Mouse (Mus musculus): ENCODE results near the gene Cyb561d1.
"Not testable (repeated sequence)": the region's sequence is repeated elsewhere in the genome, so short reads cannot be mapped to it uniquely, and the experiment has no call there.

Gene Cyb561d1

GRCm38 (mm10) chr3:108200329-108201323 is at the start of gene Cyb561d1:
Cyb561d1 (minus strand) TSS chr3:108201212.
- DNase-seq (ENCODE audit: low spot score in 2 of 2) = peak; percentile 92 to 97

DNA sequence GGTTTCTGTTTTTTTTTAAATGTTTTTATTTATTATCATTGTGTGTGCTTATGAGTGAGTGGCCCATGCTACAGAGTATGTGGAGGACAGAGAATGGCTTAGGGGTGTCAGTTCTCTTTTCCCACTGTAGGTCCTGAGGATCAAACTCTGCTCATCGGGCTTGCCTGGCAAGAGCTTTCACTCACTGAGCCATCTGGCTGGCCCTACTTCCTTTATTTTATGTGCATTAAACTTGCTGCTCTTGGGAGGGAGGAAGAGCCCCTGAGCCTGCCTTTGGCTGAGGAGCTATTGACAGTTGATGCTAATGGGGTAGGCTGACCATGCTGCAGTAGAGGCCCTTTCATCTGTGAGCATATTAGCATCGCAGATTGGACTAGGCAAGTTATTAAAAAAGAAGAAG is 45.8 kb upstream of the Cyb561d1 start:
- DNase-seq (ENCODE audit: low spot score in 2 of 2) = no peak

GRCm38 (mm10) chr3:108241243-108241839 is 40.3 kb upstream of the Cyb561d1 start:
- no peak for DNase-seq (ENCODE audit: low spot score in 2 of 2)

DNA sequence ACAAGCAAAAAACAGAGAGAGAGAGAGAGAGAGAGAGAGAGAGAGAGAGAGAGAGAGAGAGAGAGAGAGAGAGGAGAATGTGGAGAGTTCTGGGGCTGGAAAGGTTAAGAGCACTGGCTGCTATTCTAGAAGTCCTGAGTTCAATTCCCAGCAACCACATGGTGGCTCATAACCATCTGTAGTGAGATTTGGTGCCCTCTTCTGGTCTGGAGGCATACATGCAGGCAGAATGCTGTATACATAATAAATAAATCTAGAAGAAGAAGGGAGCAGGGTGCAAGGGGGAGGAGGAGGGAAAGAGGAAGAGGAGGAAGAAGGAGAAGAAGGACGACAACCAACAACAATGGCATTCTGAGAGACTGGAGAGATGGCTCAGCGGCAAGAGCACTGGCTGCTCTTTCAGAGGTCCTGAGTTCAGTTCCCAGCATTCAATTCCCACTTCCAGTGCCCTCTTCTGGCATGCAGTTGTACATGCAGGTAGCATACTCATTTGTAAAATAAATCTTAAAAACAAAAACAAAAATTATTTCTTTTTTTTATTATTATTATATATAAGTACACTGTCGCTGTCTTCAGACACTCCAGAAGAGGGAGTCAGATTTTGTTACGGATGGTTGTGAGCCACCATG is 36.6 kb upstream of the Cyb561d1 start:
- DNase-seq (ENCODE audit: low spot score in 2 of 2) = not testable (repeated sequence)

DNA sequence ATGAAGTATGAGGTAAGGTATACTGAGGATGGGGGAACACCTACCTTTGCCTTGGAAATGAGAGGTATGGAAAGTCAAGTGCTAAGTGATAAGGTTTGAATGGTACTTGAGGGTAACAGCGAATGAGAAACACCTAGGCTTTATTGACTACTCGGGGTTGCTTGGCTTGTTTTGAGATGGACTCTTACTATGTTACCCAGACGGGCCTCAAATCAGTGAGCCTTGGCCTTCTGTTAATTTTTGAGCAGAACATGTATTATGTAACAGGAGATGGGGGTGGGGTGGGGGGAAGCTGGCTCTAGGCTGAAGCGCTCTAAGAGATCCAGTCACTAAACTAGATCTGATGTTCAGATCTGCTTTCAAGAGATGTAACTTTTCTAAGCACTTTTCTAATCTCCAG is 30.6 kb upstream of the Cyb561d1 start:
- no peak for DNase-seq (ENCODE audit: low spot score in 2 of 2)

DNA sequence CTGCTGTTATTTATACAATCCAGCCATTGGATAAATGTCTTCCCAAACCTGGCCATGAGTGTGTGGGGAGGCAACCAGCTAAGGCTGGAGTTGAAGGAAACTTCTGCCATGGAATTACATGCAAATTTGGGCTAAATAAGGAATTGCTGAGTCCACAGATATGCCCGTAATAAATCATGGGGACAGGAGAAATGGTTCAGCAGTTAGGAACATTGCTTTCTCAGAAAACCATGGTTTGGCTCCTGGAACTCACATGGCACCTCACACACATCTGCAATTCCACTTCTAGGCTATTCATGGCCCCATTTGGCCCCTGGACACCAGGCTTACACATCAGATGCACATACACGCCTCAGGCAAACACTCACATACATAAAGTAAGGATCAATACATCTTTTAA is 26.5 kb upstream of the Cyb561d1 start:
- no peak for DNase-seq (ENCODE audit: low spot score in 2 of 2)

DNA sequence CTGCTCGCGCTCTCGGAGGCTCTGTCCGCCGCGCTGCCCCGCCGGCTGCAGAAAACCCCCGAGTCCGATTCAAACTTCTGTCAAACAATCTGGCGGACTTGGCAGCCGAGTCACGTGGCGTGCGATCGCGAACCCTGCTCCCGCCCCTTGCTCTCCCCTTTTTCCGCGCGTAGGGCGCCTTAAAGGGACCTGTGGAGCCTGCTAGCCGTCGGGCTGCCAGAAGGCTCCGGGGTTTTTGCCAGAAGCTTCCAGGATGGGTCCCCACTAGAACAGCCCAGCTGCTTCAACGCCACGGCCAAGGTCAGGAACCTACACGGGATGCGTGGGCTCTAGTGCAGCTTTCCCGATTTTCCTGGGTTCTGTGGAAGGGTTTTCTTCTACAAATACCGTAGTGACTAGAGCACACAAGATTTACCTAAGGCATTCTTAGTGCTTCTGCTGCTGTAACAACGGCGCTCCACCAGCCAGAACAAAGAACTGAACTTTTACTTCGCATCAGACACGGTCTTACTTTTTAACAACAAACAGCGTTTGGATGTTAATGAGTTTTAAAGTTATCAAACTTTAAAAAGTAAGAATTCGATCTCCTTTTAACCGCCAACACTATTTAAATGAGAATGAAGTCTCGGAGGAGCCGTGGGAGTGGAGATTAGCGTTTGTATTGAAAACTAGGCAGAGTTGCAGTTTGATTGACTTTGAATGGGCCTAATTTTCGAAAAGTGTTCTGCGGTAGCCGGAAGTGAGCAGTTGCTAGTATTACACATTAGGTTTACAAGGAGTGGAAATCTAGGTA is 25.7 kb upstream of the Cyb561d1 start, which contains the start of gene Sypl2:
Gene Sypl2 (minus strand): TSS at position 91 of the 793 bp plus-strand sequence.
- DNase-seq (ENCODE audit: low spot score in 2 of 2) = peak in 1 of 2 experiments; percentile 35

GRCm38 (mm10) chr3:108225711-108226557 is 24.9 kb upstream of the Cyb561d1 start:
- DNase-seq (ENCODE audit: low spot score in 2 of 2) = peak in 1 of 2 experiments; percentile 38

- DNase-seq (ENCODE audit: low spot score in 2 of 2) = no peak
Observed at GRCm38 (mm10) chr3:108220661-108221060, 19.6 kb upstream of the Cyb561d1 start.

- no peak for DNase-seq (ENCODE audit: low spot score in 2 of 2)
Observed at GRCm38 (mm10) chr3:108214734-108215133, 13.7 kb upstream of the Cyb561d1 start.

DNA sequence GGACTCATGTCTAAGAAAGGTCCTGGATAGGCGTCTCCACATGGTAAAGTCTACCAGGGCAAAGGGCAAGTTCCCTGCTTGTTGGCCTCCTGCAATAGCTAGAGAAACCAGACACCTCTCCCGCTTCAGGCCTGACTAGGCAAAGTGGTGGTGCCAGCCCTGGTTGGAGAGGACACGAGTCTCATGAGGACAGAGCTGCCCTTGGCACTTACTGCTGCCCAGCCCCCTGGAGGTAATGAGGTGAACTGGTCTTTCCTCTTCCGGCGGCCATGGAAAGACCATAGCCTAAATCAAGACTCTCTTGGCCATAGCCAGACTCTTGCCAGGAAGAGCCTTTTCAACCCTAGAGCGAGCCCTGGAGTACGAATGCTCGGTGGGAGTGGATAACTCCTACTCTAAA is 11.4 kb upstream of the Cyb561d1 start:
- no peak for DNase-seq (ENCODE audit: low spot score in 2 of 2)

- no peak for DNase-seq (ENCODE audit: low spot score in 2 of 2)
Observed at GRCm38 (mm10) chr3:108211845-108212244, 10.8 kb upstream of the Cyb561d1 start.

DNA sequence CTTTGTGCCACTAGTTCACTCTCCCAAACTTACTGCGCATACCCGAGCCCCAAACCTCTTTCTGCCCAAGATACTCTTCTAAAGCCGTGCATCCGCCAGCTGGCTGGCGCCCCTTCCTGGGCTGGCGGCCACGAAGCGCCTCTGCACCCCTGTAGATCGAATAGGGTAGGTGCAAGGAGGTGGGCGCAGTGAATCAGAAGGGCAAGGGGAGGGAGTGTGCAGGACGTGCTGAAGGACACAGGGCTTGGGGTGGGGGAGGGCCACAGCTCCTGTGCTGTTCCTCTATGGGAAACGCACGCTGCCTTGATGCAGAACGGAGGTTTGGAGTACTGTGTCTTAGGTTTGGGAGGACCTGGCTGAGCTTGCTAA is 9.7 kb upstream of the Cyb561d1 start, which contains the start of gene Atxn7l2:
Gene Atxn7l2 (minus strand): TSS at position 164 of the 369 bp plus-strand sequence.
- no peak for DNase-seq (ENCODE audit: low spot score in 2 of 2)

- DNase-seq (ENCODE audit: low spot score in 2 of 2) = peak; percentile 84 to 91
Observed at GRCm38 (mm10) chr3:108209946-108210770, 9.1 kb upstream of the Cyb561d1 start.

DNA sequence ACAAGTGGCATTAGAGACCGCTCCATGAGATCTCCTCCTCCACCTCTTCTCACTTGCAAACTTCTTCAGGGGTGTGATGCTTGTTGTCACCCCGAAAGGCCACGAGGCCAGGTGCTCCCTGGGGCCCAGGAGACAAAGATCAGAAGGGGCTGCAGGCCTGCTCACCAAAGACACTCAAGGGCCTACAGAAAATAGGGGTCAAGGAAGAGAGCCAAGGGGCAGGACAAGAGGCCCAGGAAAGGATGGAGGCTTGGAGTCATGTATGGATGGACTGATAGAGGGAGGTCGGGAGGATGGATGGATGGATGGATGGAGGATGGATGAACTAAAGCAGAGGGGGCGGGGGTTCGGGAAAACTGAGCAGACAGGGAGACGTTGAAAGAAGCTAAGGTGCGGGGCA is 8.5 kb upstream of the Cyb561d1 start:
- no peak for DNase-seq (ENCODE audit: low spot score in 2 of 2)

DNA sequence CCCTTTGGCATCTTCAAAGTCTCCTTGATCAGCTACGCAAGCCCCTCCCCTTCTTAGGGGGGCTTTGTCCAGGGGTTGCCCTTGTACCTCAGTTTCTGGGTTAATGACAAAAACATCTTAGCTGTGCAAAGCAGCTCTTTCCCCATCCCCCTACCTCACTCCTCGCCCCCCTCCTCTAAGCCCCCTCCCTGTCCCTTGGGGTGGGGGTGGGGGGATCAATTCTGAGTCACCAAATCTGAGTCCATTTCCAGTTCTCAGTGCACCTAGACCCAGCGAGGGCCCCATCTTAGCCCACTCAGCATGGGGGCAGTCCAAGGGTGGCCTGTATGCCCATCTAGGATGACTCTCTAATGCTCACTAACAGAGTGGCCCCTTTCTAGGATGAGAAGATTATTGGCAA is 8.0 kb upstream of the Cyb561d1 start:
- no peak for DNase-seq (ENCODE audit: low spot score in 2 of 2)

DNA sequence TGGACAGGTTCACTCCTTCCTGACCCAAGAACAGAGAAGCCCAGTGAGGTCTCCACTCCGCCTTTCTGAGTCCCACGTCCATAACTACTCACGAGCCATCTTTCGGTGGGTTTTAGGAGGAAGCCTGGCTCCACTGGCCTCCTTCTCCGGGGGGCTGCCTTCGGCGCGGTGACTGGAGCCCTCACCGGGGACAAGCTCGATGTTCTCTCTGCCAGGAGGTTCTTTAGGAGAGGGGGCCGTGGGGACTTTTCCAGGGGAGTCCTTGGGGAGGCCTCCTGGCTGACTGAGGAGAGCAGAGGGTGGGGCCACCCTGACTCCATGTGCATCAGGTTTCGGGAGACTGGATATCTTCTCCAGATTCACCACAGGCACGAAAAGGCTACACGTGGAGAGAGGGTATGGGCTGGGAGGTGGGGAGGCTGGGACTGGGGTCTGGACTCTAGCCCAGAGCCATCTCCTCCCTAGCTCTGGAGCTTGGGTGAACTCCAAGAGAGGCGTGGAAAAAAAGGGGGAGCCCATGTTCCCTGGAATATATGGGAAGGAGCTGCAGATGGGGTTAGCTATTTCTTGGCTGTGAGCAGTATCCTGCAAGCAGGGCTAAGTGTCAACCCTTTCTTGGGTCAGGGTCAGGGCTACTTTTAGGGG is 5.8 kb upstream of the Cyb561d1 start:
- DNase-seq (ENCODE audit: low spot score in 2 of 2) = no peak

DNA sequence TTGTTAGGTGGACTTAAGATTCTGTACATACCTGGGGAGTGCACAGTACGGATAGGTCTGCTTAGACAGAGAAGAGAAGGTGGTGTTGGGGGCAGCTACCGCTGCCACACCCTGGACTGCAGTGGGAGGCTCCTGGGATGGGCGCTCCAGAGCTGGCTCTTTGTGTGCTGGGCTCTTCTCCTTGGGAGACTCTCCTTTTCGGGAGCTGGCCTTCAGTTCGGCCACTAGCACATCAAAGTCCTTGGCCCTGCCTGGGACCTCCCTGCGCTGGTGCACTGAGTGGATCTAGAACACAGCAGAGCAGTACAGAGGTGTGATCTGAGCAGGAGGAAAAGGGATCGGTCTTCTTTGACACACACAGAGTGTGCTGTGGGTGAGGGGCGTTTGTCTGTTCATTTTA is 4.6 kb upstream of the Cyb561d1 start:
- no peak for DNase-seq (ENCODE audit: low spot score in 2 of 2)

GRCm38 (mm10) chr3:108204470-108204869 is 3.5 kb upstream of the Cyb561d1 start:
- DNase-seq (ENCODE audit: low spot score in 2 of 2) = no peak
